Mouse (Mus musculus) left cerebral cortex, adult 18-20 months (tissue): ENCODE data around the gene P3h3. TPM values are rescaled to one million over a fixed set of nuclear protein-coding genes. Genes with fewer than 3 reads are reported as not detected.
"Not testable (repeated sequence)": the region's sequence is repeated elsewhere in the genome, so short reads cannot be mapped to it uniquely, and the experiment has no call there.

ENCODE experiments used
- DNase-seq, 2 experiments: peaks; one replicate each; pipeline ENCODE4 v3.0.0; 2021 to 2022; ENCODE audit warnings: low spot score in 2 of 2, mixed read lengths in 1 of 2
- total RNA-seq, 2 experiments: library from RNA; stranded (reverse); gene quantifications; 2 replicates each; pipeline ENCODE4 v1.2.3; 2021

Gene P3h3
- total RNA-seq, 2 experiments from 2014 or later = 23.5 to 30.9 TPM

DNA sequence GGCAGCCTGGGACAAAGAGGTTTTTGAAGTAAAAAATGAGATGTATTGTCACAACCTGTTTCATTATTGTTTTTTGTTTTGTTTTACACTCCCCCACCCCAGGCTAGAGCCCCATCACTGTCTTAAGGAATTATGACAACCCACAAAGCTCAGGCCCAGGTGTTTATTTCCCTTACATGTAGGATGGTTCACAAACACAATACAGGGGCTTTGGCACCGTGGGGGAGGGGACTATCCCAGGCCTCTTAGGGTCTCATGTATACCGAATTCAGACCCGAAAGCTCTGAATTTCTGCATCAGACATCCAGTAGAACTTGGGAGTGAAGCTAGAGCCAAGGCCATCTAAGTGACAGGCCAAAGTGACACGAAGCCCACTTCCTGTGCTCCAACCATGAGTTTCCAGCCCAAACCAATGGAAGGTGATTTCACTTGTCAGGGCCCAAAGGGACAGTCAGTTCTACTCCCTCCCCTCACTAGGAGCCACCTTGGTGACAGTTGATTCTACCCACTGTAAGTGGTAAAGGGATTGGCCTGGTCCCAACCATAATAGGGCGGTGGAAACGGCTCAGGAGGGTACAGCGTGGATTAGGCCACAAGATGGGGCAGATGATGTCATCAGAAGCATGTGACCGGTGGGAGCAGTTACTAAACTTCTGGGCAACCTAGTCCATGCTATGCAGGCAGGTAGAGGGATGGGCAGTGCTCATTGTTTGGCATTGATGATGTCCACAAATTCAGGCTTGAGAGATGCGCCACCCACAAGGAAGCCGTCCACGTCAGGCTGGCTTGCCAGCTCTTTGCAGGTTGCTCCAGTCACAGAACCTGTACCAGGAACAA lies 46.8 kb downstream of the P3h3 start:
- not testable (repeated sequence) for DNase-seq

DNA sequence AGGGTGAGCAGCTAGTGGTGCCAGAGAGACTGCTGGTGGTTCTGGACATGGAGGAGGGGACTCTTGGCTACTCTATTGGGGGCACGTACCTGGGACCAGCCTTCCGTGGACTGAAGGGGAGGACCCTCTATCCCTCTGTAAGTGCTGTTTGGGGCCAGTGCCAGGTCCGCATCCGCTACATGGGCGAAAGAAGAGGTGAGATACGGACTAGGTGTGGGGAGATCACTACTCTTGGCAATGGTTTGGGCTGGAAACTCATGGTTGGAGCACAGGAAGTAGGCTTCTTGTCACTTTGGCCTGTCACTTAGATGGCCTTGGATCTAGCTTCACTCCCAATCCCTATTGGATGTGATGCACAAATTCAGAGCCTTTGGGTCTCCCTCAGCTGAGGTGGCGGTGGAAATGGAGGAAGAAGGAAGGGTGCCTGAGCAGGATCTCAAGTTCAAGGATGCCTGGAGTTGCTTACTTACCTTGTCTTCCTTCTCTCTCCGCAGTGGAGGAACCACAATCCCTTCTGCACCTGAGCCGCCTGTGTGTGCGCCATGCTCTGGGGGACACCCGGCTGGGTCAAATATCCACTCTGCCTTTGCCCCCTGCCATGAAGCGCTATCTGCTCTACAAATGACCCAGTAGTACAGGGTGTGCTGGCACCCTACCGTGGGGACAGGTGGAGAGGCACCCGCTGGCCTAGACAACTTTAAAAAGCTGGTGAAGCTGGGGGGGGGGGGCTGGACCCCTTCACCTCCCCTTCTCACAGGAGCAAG lies 47.6 kb downstream of the P3h3 start:
- no peak for DNase-seq

DNA sequence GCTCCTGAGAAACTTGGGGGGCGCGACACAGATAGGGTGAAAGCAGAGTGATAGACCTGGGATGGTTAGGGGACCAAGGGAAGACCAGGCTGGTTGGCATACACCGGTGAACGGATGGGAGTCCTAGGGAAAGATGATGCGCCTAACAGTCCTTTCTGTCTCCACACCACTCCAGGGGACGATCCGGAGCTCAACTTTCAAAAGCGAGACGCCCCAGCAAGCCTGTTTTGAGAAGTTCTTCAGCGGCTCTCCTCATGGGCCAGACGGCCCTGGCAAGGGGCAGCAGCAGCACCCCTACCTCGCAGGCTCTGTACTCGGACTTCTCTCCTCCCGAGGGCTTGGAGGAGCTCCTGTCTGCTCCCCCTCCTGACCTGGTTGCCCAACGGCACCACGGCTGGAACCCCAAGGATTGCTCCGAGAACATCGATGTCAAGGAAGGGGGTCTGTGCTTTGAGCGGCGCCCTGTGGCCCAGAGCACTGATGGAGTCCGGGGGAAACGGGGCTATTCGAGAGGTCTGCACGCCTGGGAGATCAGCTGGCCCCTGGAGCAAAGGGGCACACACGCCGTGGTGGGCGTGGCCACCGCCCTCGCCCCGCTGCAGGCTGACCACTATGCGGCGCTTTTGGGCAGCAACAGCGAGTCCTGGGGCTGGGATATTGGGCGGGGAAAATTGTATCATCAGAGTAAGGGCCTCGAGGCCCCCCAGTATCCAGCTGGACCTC lies 48.3 kb downstream of the P3h3 start:
- DNase-seq = peak in 1 of 2 experiments; percentile 65

DNA sequence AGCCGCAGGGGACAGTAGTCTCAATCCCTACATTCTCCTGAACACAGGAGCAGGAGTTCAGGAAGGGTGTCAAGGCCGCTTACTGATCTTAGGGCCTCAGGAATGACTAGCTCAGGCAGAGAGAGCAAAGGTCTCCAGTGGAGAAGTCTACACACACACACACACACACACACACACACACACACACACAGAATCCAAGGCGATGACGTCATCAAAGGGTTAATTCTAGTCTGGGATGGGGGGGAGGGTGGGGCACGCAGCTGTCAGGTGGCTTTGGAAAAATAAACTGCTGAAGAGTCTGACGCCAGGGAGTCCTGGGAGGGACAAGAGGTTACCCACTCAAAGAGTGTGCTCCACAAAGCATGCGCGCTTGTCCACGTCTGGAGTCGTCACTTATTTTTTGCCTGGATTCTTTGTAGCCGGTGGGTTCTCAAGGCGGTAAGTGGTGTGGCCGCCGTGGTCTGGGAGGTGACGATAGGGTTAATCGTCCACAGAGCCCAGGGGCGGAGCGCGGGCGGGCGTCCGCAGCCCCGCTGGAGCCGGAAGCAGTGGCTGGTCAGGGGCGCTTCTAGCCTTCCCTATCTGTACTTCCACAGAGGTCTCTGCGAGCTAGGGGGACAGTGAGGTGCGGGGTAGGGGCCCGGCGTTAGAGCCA lies 49.1 kb downstream of the P3h3 start, which contains the start of gene Spsb2:
Gene Spsb2, plus strand, starts transcription at position 304 of the 655 bp plus-strand sequence.
- DNase-seq = no peak

DNA sequence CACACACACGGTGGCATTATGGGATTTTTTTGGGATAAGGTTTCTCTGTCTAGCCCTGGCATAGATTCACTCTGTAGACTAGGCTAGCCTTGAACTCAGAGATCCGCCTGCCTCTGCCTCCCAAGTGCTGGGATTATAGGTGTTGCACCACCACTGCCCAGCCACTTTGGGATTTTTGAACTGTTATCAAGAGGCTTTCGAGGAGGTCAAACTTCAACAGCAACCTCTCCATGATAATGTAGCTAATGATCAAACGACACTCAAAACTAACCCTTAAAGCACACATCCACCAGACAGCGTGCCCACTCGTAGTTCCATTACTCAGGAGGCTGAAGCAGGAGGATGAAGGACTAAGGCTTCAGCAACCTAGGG lies 49.6 kb downstream of the P3h3 start:
- no peak for DNase-seq

DNA sequence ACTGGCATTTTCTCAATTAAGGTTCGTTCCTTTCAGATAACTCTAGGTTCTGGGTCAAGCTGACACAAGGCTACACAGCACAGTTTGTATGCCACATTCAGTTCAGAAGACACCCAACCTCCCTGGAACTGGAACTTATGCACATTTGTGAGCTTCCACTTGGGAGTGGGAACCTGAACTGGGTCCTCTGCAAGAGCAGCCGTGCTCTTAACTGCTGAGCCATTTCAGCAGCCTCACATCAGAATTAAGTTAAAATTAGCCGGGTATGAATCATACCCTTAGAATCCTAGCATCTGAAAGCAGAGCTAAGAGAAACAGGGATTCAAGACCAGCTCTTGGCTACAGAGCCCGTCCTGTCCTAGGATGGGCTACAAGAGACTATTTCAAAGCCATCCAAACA lies 50.2 kb downstream of the P3h3 start:
- peak in 1 of 2 experiments; percentile 50 for DNase-seq

DNA sequence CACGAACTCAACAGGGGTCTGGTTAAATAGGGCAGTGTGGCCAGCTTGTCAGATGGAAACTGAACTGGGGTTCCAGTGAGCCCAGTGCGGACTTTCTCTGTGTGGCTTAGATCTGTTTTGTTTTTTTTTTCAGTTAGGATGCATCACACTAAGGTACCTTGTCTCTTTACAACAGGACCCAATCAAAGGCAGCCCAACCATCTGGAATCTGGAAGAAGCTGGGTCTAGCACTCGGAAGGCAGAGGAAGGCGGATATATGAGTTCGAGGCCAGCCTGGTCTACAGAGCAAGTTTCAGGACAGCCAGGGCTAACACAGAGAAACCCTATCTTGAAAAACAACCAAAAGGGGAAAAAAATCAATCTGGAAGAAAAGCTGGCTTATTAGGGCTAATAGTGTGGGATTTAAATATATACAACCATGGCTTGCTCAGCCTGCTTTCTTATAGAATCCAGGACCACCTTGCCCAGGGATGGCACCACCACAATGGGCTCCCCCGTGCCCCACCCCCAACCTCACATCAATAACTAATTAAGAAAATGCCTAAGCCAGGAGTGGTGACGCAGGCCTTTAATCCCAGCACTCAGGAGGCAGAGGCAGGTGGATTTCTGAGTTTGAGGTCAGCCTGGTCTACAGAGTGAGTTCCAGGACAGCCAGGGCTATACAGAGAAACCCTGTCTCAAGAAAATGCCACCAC lies 51.0 kb downstream of the P3h3 start:
- no peak for DNase-seq

DNA sequence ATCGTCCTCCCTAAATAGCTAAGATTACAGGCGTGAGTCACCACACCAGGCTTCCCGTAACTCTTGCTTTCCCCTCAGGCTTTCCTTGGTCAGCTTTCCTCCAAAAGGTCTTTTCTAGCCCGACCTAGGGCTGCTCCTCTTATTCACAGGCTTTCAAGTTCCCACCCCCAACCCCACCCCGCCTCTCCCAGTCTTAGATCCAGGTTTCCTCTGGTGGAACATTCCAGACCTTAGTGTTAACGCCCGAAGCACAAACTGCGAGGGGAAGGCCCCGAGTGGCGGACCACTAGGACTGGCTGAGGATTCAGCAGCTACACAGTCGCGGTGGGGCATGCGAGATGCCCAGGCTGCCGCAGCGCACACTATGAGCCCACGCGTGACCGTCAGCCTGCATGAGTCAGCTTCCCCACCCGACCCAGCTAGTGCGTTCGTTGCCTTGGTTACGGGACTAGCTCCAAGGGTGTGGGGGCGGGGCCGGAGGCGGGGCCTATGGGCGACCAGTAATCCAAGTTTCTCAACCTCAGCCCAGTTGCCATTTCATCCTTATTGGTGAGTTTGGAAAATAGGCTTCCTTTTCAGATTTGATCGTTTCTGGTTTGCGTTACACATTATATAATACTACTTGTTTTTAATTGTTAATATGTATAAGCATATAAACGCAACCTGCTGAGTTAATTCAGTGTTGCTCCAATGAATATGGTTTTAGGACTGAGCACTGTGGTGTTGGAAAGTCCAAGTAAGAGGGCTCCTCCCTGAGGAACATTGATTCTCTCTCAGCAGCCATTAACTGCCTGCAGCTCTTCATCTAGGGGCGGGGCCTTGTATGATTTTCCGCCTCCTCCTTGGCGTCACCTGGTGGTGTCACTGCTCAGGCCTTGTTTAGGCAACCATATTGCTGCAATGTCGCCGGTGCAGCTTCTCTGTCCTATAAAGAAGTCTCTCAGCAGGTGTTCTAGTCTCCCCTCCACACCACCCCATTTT lies 51.9 kb downstream of the P3h3 start:
- DNase-seq = peak; percentile 96 to 97

DNA sequence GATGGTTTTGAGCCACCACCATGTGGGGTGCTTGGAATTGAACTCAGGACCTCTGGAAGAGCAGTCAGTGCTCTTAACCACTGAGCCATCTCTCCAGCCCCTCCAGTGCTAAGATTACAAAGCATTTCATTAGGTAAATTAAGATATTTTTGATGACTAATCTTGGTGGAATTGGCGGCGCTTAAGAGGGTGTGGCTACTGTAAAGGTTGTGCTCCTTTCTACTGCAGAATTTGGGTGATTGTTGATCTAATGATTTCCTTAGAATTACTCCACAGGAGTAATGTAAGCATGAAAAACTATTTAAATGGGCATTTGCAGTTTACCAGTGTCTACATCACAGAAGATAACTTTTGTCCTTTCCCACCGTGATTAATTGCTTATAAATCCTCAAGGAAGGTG lies 53.2 kb downstream of the P3h3 start:
- DNase-seq = no peak

DNA sequence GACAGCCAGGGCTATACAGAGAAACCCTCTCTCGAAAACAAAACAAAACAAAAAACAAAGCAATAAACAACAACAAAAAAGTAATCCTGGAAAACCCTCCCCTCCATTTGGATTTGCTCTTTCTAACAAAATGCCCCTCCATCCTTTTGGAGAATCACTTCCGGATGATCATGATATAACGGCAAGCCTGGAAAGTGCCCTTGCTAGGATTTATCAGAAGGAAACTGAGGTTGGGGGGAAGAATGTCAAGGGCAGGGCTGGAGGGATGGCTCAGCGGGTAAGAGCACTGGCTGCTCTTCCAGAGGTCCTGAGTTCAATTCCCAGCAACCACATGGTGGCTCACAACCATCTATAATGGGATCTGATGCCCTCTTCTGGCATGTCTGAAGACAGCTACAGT lies 53.9 kb downstream of the P3h3 start:
- not testable (repeated sequence) for DNase-seq

DNA sequence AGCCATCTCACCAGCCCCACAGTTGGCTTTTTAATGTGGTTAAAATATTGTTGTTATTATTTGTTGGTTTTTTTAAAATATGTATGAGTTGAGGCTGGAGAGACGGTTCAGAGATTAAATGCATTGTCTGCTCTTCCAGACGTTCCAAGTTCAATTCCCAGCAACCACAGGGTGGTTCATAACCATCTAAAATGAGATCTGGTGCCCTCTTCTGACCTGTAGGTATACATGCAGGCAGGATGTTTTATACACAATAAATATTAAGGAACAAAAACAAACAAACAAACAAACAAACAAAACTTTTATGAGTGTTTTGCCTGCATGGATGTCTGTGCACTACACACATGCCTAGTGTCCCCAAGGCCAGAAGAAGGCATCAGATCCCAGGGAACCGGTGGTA lies 54.5 kb downstream of the P3h3 start:
- DNase-seq = no peak

DNA sequence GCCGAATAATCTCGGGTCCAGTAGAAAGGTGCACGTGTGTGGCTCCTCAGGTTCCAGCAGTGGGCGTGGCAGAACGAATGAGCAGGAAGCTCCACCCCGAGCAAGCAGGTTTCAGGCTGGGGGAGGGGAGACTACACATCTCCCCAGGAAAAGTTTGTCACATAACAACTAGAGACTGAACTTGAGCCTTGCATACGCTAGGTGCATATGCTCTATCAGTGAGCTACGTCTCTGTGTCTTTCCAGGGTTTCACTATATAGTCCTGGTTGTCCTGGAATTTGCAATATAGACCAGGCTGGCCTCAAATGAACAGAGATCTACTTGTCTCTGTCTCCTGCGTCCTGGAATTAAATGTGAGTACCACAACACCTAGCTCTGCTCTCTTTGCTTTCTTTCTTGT lies 55.2 kb downstream of the P3h3 start:
- DNase-seq = not testable (repeated sequence)

DNA sequence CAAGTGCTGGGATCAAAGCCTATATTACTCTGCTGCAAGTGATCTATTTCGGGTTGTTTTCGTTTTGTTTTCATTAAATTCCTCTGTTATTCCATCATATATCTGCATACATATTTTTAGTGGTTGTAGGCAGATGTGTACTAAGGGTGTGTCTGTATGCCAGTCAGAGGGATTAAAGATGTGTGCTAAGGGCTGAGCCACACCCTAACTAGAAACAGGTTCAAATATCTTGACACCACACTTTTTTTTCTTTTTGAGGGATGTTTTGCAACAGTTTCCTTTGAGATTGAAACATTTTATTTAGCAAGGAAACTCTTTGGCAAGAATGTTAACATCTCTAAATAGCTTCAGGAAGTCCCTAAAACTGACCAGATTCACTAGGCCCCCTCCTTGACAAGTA lies 61.4 kb downstream of the P3h3 start:
- DNase-seq = no peak

DNA sequence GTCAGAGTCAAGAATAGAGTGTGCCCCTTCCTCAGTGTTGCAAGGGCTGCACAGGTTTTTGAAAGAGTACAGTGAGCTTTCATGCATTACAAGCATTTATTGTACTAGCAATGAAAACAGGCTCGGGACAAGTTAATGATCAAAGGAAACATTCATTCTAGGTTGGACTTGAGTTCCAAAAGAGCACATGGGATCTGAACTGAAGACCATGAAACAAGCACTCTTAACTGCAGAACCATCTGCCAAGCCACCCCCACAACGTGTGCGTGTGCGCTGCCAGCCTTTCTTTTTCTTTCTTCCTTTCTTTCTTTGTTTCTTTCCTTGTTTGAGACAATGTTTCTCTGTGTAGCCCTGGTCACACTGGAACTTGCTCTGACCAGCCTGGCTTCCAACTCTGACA lies 61.8 kb downstream of the P3h3 start:
- DNase-seq = no peak

DNA sequence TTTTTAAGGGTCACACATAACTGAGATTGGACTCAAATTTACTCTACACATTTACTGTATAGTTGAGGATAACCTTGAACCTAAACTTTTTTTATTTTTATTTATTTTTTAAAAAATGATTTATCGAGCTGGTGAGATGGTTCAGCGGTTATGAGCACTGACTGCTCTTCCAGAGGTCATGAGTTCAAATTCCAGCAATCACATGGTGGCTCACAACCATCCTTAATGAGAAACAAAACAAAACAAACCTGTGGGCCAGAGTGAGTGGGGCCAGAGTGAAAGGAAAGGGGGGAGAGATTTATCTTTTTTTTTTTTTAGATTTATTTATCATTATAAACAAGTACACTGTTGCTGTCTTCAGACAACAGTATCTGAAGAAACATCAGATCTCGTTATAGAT lies 65.6 kb downstream of the P3h3 start:
- no peak for DNase-seq
